Mouse (Mus musculus): ENCODE data around the gene Ing5.
"Not testable (repeated sequence)": the region's sequence is repeated elsewhere in the genome, so short reads cannot be mapped to it uniquely, and the experiment has no call there.

Ing5 gene

DNA sequence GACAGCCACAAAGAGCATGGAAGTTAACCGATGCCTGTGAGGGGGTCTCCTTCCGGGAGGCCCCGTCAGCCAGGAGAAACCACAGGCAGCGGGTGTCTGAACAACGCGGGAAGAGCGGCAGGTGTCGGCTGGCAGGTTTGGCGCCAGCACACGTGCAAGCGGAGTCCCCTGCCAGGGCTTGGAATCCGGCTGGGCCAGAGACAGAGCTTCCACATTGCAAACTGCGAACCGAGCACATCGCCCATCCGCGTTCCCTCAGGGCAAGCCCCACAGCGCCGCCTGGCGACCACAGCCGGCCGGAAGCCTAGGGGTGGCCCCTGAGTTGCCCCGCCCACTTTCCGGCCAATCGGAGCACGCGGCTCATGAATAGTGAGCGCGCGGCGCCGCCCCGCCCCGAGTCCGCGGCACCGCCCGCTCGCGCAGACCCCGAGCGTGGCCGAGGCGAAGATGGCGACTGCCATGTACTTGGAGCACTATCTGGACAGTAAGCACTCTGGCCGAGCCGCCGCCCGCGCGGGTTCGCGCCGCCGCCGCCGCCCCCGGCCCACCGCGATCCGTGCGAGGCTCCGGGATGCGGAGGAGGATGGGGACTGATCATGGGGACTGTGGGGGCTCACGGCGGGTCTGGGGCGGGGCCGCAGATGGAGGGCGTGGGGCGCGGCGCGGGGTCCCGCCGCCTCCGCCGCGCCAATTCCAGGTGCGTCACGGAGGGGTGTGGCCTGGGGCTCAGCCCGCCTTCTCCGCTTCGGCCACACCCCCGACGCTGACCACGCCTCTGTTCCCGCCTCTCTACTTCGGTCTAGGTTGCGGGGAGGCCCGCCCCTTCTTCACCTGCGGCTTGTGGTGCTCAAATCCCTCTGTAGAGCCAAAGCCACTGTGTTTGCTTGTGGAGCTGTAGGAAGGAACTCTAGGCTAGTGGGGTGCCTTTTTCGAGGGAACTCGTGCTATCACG, at the start of gene Ing5:
Ing5 (plus strand) TSS at position 410 of the 952 bp plus-strand sequence.
- DNase-seq, result peak; percentile 100

DNA sequence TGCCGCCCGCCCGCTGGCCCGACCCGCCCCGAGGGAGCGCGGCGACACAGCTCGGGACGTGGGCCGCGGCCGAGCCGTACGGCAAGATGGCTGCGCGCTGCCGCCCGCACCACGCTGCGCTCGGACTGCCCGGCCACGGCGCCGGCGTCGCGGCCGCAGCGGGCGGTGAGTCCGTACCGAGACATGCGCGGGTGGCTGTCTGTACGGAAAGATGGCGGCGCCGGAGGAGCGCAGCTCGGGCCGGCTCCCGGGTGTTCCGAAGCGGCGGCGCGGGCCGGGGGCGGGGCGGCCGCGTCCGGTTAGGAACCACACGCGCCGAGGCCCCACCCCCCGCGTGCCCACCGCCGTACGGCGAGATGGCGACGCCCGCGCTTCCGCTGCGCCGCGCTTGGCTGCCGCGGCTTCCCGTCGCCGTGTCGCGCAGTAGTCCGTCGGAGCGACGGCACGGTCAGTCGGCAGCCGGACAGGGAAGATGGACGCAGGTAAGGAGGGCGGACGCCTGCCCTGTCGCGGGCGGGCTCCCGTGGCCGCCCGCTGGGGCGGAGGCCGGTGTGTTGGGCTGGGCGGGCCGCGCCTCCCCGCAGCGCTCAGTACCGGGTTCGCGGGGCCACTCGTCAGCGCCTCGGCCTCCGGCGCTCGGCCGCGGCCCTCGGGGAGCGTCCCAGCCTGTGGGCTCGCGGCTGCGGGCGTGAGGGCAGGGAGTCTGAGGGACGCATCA, 49.0 kb upstream of the Ing5 start, which contains the start of gene Thap4:
Thap4 (minus strand) TSS at position 292 of the 718 bp plus-strand sequence.
- DNase-seq, result peak; percentile 91

DNA sequence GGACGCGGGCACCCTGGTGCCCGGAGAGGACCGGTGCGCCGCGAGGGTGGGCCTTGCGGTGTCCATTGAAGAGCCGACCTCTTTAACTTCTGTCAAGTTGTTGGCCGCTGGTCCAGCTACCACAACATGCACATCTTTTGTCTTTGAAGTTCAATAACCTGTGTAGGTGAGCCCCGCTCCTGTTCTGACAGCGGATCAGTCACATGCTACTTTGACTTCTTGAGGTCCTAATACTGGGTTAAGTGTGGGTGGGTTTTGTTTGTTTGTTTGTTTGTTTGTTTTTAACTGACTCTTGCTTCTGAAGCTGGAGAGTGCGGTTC, 48.5 kb upstream of the Ing5 start:
- DNase-seq, result no peak

DNA sequence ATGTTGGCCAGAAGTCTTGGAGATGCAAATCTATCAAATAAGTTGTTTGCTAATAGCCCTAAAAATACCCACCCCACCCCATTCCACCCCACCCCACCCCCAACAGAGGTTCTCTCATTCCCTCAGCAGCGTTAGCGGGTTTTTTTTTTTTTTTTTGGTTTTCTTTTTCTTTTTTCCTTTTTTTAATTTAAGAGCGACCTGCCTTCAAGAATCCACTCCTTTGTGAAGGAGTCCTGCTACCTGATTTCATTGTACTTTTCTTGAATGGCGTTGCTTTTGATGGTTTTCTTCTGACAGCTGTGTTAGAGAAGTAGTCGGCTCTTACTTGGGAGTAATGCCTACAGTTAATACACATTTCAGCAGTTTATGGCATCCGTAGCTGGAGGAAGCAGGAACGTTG, 48.1 kb upstream of the Ing5 start:
- DNase-seq, result no peak

DNA sequence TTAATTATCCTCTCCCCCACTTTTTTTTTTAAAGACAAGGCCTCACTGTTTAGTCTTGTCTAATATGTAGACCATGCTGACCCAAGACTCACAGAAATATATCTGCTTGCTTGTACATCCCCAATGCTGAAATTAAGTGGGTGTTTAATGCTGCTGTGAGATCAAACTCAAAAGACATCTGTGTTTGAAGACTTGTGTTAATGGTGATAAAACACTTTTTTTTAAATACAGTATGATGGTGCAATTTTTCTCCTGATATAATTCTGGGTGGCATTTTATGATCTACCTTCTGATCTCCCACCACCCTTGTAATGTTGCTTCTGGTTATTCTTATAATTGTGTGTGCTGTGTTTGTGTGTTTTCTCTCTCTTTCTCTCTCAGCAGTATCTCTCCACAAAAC, 47.6 kb upstream of the Ing5 start:
- no peak for DNase-seq

DNA sequence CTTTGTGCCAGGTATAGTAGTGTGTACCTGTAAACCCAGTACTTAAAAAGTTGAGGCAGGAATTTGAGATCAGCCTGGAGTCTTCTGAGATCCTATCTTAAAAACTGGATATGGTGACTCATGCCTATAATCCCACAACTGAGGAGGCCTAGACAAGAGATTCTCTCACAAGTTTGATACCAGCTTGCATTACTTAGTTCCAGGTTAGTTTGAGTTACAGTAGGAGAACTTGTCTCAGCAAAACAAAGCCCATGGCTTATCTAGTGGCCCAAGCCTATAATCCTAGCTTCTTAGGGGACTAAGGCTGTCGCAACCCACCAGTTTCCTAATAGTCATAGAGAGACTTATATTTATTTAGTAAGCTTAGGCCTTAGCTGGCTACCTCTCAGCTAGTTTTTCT, 43.7 kb upstream of the Ing5 start:
- DNase-seq, result no peak

DNA sequence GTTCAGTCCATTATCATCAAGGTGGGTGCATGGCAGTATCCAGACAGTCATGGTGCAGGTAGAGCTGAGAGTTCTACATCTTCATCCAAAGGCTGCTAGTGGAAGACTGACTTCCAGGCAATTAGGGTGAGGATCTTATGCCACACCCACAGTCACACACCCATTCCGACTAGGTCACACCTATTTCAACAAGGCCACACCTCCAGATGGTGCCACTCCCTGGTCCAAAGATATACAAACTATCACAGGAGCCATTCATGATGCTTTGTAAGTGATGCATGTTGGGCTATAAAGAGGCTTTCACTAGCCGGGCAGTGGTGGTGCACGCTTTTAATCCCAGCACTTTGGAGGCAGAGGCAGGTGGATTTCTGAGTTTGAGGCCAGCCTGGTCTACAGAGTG, 40.2 kb upstream of the Ing5 start:
- DNase-seq, result not testable (repeated sequence)

DNA sequence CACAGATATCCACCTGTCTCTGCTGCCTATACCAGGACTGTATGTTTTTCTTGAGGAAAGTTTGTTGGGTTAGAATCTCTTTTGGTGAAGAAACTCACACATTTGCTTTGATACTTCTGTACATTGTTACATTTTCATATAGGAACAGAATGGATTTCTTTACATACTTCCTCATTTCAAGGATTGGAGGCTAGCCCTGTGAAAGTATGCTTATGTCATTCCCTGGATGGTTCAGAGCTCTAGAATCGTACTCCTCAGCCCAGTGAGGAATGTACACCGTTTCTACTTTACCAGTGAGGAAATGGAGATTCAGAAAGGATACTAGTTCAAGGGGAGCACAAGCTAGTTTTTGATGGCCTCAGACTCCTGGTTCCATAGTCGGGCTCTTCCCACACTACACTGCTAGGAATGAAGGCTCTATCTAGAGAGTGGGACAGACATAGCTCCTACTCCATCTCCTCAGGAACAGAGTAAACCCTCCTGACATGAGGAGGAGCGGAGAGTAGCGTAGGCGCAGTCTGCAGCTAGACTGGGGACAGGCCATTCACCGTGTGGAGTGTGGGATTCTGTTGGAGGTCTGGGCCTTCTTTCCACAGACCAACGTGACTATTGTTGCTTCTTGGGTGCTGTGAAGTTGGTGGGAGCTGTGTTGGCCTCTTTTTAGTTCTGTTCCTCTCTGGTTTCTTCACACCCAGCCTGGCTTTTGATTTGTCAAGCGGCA, 38.7 kb upstream of the Ing5 start:
- no peak for DNase-seq

DNA sequence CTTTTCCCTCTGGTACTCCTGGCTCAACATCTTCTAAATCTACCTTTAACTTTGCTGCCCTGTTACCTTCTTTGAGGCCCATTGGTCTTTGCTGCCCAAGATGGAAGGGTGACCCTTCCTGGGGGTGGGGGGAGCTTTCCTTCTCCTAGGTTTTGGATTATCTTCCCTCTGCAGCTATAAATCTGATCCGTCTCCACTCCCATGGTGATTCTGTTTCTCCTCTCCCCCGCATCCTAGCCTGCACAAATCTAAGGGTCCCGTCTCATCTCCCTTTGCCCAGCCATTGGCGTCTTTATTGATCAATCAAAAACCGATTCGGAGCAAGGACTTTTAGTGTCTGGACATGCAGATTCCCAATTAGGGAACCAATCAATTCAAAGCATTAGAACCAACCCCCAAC, 36.2 kb upstream of the Ing5 start:
- no peak for DNase-seq

DNA sequence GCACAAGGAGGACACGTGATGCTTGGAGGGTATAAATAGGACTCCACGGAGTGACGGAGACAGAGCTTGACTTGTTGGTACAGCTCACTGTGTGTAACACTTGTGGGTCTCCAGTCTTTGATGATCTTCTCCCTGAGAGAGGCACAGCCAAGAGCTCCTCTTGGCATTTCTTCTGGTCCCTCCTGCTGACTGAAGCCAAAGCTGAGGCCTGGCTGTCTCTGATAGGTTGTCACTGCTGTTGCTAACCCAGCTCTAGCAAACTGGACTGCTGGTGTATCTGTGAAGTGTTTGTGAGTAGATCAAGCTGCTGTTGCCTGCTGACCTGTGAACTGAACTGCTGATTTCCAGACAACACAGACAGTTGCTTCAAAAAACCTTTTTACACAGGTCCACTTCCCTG, 33.9 kb upstream of the Ing5 start:
- DNase-seq, result no peak

DNA sequence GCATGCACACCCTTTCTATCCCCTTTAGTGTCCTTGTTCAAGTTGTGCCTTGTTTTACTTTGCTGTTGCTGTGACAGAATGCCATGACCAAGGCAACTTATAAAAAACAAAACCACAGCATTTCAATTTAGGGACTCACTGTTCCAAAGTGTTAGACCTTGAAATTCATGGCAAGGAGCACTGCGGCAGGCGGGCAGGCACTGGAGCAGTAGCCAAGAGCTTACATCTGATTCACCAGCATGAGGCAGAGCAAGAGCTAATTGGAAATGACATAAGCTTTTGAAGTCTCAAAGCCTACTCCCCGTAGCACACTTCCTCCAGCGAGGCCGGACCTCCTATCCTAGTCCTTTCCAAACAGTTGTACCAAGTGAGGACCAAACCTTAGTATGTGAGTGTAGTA, 27.1 kb upstream of the Ing5 start:
- DNase-seq, result no peak

DNA sequence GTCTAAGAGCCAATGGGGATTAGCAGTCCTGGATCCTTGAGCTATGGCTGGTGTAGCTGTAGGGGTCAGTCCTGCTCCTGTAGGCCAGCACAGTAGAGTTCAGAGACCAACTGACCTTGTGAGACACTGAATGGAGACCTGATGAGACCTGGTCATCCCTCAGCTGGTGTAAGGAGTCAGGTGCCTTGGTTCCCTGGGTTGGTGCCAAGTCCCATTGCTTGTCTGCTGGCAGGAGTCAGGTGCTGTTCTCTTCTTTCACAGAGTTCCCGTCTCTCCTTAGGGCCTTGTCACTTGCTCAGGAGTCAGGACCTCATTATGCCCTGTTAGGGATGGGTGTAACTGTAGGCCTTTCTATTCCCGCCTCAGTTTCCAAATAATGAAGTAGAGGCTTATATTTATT, 16.9 kb upstream of the Ing5 start:
- DNase-seq, result peak; percentile 24

DNA sequence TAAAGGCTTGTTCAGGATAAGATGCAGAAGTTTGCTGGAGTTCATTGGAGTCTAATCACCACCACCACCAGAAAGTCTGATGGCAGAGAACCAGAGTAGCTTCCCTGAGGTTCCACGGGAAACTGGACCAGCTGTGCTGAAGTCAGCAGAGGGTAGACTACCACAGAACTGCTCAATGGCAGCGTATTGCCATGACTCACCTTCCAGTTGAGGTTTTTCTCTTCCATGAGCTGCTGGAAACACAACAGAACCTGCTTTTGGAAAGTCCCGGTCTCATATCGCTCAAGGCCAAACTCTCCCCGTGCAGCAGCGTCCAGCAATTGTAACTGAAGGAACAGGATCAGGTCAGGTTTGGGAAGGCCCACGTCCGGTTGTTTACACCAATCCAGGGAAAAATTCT, 9.2 kb upstream of the Ing5 start:
- no peak for DNase-seq

DNA sequence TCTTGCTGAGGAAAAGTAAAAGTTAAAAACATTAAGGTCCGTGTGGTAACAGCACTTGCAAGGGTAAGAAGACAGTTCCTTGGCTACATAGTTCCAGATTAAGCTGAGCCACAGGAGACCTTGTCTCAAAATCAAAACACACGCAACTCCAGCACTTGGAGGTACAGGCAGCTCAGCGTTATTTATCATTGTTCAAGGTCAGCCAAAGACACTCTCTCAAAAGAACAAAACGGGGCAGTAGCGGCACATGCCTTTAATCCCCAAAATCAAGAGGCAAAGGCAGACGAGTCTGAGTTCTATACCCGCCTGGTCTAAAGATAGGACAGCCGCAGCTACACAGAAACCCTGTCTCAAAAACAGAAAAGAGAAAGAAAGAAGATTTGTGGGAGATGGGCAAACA, 7.9 kb upstream of the Ing5 start:
- no peak for DNase-seq

DNA sequence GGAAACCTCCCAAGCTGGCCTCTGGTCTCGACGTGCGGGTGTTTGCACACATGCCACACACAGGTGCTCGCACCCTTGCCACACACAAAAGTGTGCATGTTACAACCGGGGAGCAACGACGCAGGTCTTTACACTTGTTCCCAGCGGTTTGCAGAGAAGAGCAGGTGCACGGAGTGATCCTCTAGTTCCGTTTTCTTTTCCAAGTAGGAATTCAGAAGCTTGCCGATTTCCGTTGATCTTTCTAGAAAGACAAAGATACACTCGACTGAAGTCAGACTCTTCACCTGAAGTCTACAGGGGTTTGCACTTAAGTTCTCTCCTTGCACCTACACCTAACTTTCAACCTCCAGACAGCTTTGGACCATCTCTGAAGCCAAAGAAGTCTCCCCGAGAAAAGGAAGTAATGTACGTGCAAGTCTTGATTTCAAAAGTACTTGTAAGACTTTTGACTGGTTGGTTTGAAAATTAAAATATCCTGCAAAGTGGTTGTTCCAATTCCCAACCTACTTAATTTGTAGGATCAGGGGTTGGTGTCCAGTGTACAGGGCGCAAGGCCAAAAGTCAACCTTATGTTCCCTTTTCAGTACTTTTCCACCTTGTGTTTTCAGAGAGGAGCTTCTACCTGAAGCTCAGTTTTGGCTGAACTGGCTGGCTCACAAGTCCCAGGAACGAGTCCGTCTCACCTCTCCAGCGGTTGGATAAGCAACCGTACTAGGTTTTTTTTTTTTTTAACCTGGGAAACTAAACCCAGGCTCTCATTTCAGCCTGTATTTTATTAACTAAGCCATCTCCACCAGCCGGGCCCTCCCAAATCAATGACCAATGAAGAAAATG, 2.9 kb upstream of the Ing5 start:
- peak; percentile 33 for DNase-seq

DNA sequence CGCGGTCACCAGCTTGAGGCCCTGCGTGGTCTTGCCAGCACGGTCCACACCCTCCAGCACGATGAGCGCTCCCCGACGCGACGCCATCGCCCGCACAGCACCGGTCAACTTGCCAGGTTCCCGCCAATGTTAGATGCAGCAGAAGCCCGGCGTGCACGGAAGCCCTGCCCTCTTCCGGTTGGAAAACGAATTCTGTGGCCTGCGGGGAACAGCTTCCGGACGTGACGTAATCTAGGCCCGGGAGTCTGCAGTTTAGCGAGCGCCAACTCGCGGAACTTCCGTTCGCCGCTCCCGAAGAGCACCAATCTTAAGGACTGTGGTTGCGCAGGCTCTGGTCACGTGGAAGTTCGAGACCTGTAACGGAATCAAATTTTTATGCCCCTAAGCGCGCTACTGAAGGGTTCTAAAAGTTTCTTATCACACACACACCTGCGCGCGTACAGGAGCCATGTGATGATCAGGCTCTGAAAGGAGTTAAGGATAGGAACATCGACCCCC, 2.0 kb upstream of the Ing5 start, which contains the start of gene Dtymk:
Dtymk (minus strand) TSS at position 194 of the 498 bp plus-strand sequence.
- peak; percentile 90 for DNase-seq

DNA sequence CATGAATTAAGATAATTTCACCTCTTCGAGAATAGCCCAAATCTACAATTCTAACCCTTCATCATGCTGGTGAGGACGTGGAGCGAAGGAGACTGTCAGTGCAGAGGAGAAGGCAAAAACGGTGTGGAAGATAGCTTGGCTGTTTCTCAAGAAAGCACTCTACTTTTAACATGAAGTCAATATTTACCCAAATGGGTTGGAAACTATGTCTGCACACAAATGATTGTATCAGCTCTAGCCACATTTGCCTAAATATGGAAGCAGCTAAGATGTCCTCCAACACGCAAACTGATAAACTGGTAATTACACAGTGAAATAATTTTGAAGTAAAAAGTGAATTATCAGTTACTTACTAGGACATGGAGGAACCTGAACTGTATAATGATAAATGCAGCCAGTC, 994 bp upstream of the Ing5 start:
- no peak for DNase-seq

DNA sequence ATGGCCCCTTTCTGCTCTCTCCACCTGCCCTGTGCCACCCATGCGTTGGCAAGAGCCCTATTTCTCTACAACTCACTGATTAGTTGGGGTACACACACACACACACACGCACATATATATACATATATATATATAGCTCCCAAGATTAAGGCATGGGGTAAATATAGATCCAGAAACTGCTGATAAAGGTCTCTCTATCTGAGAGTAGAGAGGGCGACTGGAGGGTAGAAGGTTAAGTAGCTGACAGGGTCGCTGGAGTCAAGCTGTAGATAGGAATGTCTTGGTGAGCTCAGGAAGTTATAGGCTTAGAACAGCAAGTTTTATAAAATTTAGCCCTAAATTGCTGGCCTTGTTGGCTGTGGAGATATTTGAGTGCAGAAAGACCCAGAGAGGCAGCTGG, 1.1 kb downstream of the Ing5 start:
- no peak for DNase-seq

DNA sequence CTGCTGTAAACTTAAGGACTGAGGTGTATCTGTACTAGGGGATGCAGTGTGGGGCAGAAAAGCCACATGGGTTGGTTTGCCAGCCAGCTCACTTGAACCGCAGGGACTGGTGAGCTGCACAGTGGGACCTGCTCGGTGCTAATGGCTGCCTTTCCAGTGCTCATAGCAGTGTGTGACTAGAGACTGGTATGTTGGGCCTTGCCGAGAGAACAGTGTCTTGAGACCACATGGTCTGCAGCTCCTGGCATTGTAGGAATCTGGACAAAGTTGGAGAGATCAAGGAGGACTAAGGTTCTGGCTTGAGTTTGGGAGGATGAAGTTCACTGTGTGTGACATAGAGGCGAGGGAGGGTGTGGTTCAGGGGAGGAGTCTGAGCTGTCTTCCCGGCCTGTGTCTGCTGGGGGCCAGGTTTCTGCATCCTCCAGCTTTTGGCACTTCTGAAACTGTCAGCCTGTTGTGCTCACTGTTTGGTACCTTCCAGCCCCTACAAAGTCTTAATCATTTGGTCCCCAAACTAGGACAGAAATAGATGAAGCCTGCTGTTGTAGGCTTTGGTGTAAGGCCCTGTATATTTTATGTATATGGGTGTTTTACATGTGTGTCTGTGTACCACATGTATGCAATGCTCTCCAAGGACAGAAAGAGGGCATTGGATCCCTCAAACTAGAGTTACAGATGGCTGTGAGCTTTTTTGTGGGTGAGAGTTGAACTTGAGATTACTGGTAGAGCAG, 1.6 kb downstream of the Ing5 start:
- peak; percentile 34 for DNase-seq

DNA sequence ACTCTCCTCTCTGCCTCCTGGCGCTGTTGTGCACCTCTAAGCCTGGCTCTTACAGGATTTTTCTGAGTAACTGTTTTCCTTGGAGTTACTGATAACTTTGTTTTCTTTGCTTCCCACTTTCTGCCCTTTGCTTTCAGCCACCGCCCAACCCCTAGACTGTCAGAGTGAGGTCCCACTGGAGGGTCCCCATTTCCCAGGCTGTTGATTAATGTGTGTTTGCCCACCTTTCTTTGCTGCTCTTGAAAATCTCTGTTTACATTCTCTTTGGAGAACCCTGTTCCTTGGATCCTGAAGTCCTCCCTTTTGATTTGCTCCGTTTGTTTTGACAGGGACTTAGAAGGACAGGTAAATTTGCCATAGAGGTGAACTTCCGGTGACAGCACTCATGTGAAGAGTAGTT, 5.1 kb downstream of the Ing5 start:
- DNase-seq, result no peak

DNA sequence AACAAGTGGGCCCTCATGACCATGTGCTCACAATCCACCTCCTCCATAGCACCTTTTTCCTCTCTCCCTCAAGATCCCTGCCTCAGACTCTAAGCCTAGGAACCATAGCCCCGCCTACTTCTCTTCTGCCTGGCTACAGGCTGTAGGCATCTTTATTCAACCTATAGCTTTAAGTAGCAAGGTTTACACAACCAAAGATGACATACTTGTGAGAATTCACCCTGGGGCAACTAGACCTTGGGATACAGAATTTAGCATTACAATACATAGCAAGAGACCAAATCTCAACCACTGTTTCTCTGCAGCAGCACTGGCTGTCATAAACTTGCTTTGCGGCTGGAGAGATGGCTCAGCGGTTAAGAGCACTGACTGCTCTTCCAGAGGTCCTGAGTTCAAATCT, 6.2 kb downstream of the Ing5 start:
- no peak for DNase-seq

Measured in cerebellum, adult 8-10 months (tissue).